In the genomic region with DNA sequence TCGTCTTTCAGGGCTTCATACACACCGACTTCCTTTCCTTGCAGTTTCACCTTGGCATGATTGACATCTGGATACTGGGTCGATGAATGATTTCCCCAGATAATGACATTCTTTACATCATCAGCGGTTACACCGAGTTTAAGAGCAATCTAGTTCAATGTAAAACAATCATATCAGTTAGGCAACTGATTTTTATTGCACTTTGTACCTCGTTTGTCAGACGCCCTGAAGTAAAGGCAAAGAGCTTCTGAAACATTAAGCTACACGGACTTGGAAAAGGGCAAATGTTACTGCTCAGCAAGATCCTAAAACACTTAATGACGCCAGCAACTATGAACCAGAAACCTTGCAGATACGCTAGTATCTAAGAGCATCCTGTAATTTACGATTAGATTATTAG, we compare ENCODE assay signal across 31 mouse cellular contexts.
"Had no signal": no experiment of that assay in that cellular context is flagged by ENCODE, and none has a peak within 500 bp of the region (broad histone marks: within the 10 kb centered on the region; RNA-seq: fewer than 3 reads in every experiment).

No protein-coding gene starts in this region.

- H3K4me3 ChIP-seq: limb, embryonic 10.5 days; limb, embryonic 12.5 days; limb, embryonic 13.5 days; limb, embryonic 15.5 days; liver, embryonic 12.5 days; liver, embryonic 13.5 days; liver, embryonic 15.5 days; lung, embryonic 15.5 days; megakaryocyte, embryonic 14.5 days; midbrain, embryonic 10.5 days; midbrain, embryonic 12.5 days; midbrain, embryonic 13.5 days; midbrain, embryonic 15.5 days; myocyte had no signal

- ATAC-seq: liver, embryonic 12.5 days; liver, postnatal 0 days; lung, postnatal 0 days; midbrain, embryonic 13.5 days; midbrain, embryonic 15.5 days; midbrain, embryonic 16.5 days had no signal

- H3K4me2 ChIP-seq: limb, embryonic 12.5 days; limb, embryonic 13.5 days; limb, embryonic 15.5 days; liver, embryonic 11.5 days; liver, embryonic 12.5 days; liver, embryonic 13.5 days; liver, embryonic 15.5 days; lung, embryonic 14.5 days; lung, embryonic 15.5 days; midbrain, embryonic 11.5 days; midbrain, embryonic 12.5 days; midbrain, embryonic 13.5 days; midbrain, embryonic 15.5 days had no signal

- H3K27me3 ChIP-seq: limb, embryonic 12.5 days; limb, embryonic 13.5 days; limb, embryonic 15.5 days; liver, embryonic 12.5 days; liver, embryonic 13.5 days; liver, embryonic 15.5 days; lung, embryonic 15.5 days; megakaryocyte, embryonic 14.5 days; midbrain, embryonic 12.5 days; midbrain, embryonic 13.5 days; midbrain, embryonic 15.5 days had no signal

- H3K4me1 ChIP-seq: limb, embryonic 10.5 days; limb, embryonic 12.5 days; limb, embryonic 13.5 days; limb, embryonic 15.5 days; liver, embryonic 12.5 days; liver, embryonic 13.5 days; liver, embryonic 15.5 days; lung, embryonic 15.5 days; midbrain, embryonic 10.5 days; midbrain, embryonic 12.5 days; midbrain, embryonic 13.5 days; midbrain, embryonic 15.5 days had no signal

- H3K9me3 ChIP-seq: limb, embryonic 10.5 days; limb, embryonic 12.5 days; limb, embryonic 13.5 days; limb, embryonic 15.5 days; liver, embryonic 12.5 days; liver, embryonic 13.5 days; liver, embryonic 15.5 days; lung, embryonic 15.5 days; megakaryocyte, embryonic 14.5 days; midbrain, embryonic 10.5 days; midbrain, embryonic 12.5 days; midbrain, embryonic 13.5 days; midbrain, embryonic 15.5 days had no signal

- DNase-seq: left cerebral cortex, postnatal 4 days; liver; liver, embryonic 13.5 days; liver, postnatal 0 days; lung, adult 18-20 months; lung, adult 2 months; lung, embryonic 14.5 days; lung, postnatal 10 days; lung, postnatal 14 days; lung, postnatal 36 days; lung, postnatal 4 days; midbrain, embryonic 14.5 days had no signal

- H3K9ac ChIP-seq: limb, embryonic 12.5 days; limb, embryonic 13.5 days; limb, embryonic 15.5 days; liver, embryonic 12.5 days; liver, embryonic 13.5 days; liver, embryonic 14.5 days; liver, embryonic 15.5 days; liver, postnatal 0 days; lung, embryonic 14.5 days; lung, embryonic 15.5 days; midbrain, embryonic 12.5 days; midbrain, embryonic 13.5 days; midbrain, embryonic 15.5 days had no signal

- H3K27ac ChIP-seq: limb, embryonic 10.5 days; limb, embryonic 12.5 days; limb, embryonic 13.5 days; limb, embryonic 15.5 days; liver, embryonic 12.5 days; liver, embryonic 13.5 days; liver, embryonic 14.5 days; liver, embryonic 15.5 days; lung, embryonic 15.5 days; macrophage; midbrain, embryonic 10.5 days; midbrain, embryonic 12.5 days; midbrain, embryonic 13.5 days; midbrain, embryonic 15.5 days had no signal
